In the genomic region with DNA sequence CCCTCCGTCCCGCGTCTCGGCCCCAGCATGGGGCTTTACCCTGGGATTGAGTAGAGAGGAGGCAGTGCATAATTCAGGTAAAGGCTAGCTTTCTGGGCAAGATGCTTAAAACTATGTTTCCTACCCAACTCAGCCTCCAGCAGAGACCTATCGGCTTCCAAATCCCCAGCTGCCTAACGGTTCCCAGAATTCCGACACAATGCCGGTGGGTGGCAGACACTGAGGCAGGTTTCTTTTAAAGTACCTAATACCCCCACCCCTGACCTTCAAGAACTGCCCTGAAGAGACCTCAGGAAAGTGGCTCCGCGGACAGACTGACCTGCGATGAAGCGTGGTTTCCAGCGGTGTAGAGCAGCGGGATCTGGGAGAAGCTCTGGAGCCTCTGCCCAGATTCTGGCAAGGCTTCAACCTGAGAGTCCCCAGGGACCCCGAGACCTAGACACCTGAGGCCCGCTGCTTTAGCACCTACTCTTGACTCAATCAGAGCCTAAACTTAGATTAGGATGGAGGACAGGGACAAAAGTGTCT, we compare ENCODE assay signal across 9 mouse cellular contexts. TPM values are rescaled to one million over a fixed set of nuclear protein-coding genes. Genes with fewer than 3 reads are reported as not detected.
DNase-seq lines count a peak whose midpoint lies in the region; ATAC-seq and TF ChIP-seq lines count a peak whose summit lies in the region.
"Had no signal": no experiment of that assay in that cellular context is flagged by ENCODE, and none has a peak within 500 bp of the region (broad histone marks: within the 10 kb centered on the region; RNA-seq: fewer than 3 reads in every experiment).

No protein-coding gene starts in this region.

- no peak for DNase-seq in heart, embryonic 10.5 days (ENCODE audit: low spot score)
- DNase-seq in heart, postnatal 10 days: no peak
- peak; percentile 33 for DNase-seq in embryo, embryonic 10 days (ENCODE audit: low spot score)
- no peak for DNase-seq in midbrain, postnatal 0 days (ENCODE audit: low spot score)
- no peak for DNase-seq in cerebellum, adult 8-10 months
- no peak for DNase-seq in cerebellum, adult 9-10 months
- no peak for DNase-seq in urinary bladder, adult 2 months (ENCODE audit: low spot score)

- no peaks in the 10 kb centered on the region for H3K9me3 ChIP-seq in heart, embryonic 10.5 days
- no peaks in the 10 kb centered on the region for H3K9me3 ChIP-seq in hindbrain, embryonic 15.5 days
- H3K9me3 ChIP-seq in midbrain, postnatal 0 days (ENCODE audit: low read length): no peaks in the 10 kb centered on the region

- no peak for ATAC-seq in hindbrain, embryonic 15.5 days (ENCODE audit: low FRiP score, low read depth)
- no peak for ATAC-seq in midbrain, postnatal 0 days (ENCODE audit: low FRiP score)

- peak overlapping the region; percentile 93 for H3K4me2 ChIP-seq in hindbrain, embryonic 15.5 days
- peak overlapping the region; percentile 92 for H3K4me2 ChIP-seq in midbrain, postnatal 0 days (ENCODE audit: low read depth, low read length, poor library complexity, severe bottlenecking)

- WGBS in heart, embryonic 10.5 days: under 1% methylated on average over 16 of the region's 16 CpGs
- under 1% methylated on average over 16 of the region's 16 CpGs for WGBS in hindbrain, embryonic 15.5 days
- under 1% methylated on average over 16 of the region's 16 CpGs for WGBS in midbrain, postnatal 0 days

- intact Hi-C loops in heart, postnatal 10 days (cut with DNase I): loop anchor here (2.0 kb wide), 2 partner anchors 50 to 604 kb away; no protein-coding TSS in a partner anchor

- H3K4me1 ChIP-seq in heart, embryonic 10.5 days: peaks cover 37% of the 10 kb centered on the region
- H3K4me1 ChIP-seq in hindbrain, embryonic 15.5 days (replicated peaks): peaks cover 37% of the 10 kb centered on the region
- peaks cover 21% of the 10 kb centered on the region; the same call in 1 of the 2 replicates for H3K4me1 ChIP-seq in midbrain, postnatal 0 days (ENCODE audit: insufficient read depth, low read length)

- no peak overlapping the region for H3K9ac ChIP-seq in hindbrain, embryonic 15.5 days
- H3K9ac ChIP-seq in midbrain, postnatal 0 days (replicated peaks; ENCODE audit: low read length, poor library complexity, severe bottlenecking): no peak overlapping the region

- TF ChIP-seq CTCF in midbrain, postnatal 0 days (IDR thresholded peaks at IDR 0.05): no peak

- peak overlapping the region; percentile 73; the same call in 1 of the 2 replicates for H3K27ac ChIP-seq in heart, embryonic 10.5 days
- no peak overlapping the region for H3K27ac ChIP-seq in hindbrain, embryonic 15.5 days (replicated peaks)
- no peak overlapping the region for H3K27ac ChIP-seq in midbrain, postnatal 0 days (ENCODE audit: low read depth, low read length)

- H3K36me3 ChIP-seq in heart, embryonic 10.5 days: no peaks in the 10 kb centered on the region
- H3K36me3 ChIP-seq in hindbrain, embryonic 15.5 days: no peaks in the 10 kb centered on the region
- H3K36me3 ChIP-seq in midbrain, postnatal 0 days (ENCODE audit: insufficient read depth, low read length): no peaks in the 10 kb centered on the region

- peaks cover 87% of the 10 kb centered on the region for H3K27me3 ChIP-seq in heart, embryonic 10.5 days (ENCODE audit: insufficient read depth, poor library complexity, severe bottlenecking)
- peaks cover 71% of the 10 kb centered on the region for H3K27me3 ChIP-seq in hindbrain, embryonic 15.5 days
- H3K27me3 ChIP-seq in midbrain, postnatal 0 days (ENCODE audit: insufficient read depth, low read length): peaks cover 32% of the 10 kb centered on the region

- peak overlapping the region; percentile 65 for H3K4me3 ChIP-seq in heart, embryonic 10.5 days
- H3K4me3 ChIP-seq in hindbrain, embryonic 15.5 days: peak overlapping the region; percentile 43
- peak overlapping the region; percentile 43 for H3K4me3 ChIP-seq in midbrain, postnatal 0 days (ENCODE audit: low read depth, low read length)

RNA-seq across cellular contexts. Expression of a gene that starts 0.4 kb away (rescaled TPM):
- polyA plus RNA-seq in heart, embryonic 10.5 days (2016; fragmentation: Nextera tagmentation; extraction: Ambion mirVana): 1.0 and 6.1 TPM in 2 replicates
- 1 to 10 TPM; 2.5 to 4.0 TPM for total RNA-seq in heart, postnatal 10 days (2021)
- 8.1 and 8.7 TPM in 2 replicates for polyA plus RNA-seq in hindbrain, embryonic 15.5 days (2015; fragmentation: Nextera tagmentation; extraction: Ambion mirVana)
- total RNA-seq in midbrain, postnatal 0 days (2014; rRNA removed): 8.7 and 12.2 TPM in 2 replicates
- polyA plus RNA-seq in midbrain, postnatal 0 days (2015; fragmentation: Nextera tagmentation; extraction: Ambion mirVana): 4.5 and 5.0 TPM in 2 replicates
- polyA plus RNA-seq in urinary bladder, adult 2 months (2012; rRNA removed): 25.9 and 28.4 TPM in 2 replicates
- total RNA-seq: CH12.LX had no signal
